13 mouse cellular contexts compared by ENCODE assay signal in the genomic region with DNA sequence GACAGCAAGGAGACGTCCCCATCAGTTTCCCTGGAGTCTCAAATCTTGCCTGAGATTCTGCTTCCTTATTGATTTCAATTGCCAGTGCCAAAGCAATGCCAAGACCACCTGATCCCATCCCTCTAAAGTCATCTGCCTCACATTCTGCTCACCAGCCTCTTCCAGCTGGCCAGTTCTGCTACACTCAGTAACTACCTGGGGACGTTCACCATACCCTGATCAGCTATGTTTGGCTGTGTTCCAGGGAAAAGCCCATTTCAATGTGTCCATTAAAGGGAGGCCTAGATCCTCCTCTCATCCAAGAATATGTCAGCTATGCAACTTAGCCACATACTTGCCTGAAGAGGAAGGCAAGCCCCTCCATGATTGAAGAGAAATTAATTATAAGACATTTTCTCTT. TPM values are rescaled to one million over a fixed set of nuclear protein-coding genes. Genes with fewer than 3 reads are reported as not detected.
DNase-seq lines count a peak whose midpoint lies in the region; ATAC-seq lines count a peak whose summit lies in the region.
"Not testable (repeated sequence)": the region's sequence is repeated elsewhere in the genome, so short reads cannot be mapped to it uniquely, and the experiment has no call there.
"Had no signal": no experiment of that assay in that cellular context is flagged by ENCODE, and none has a peak within 500 bp of the region (broad histone marks: within the 10 kb centered on the region; RNA-seq: fewer than 3 reads in every experiment).

No protein-coding gene starts in this region.

- not testable (repeated sequence) for H3K9me3 ChIP-seq in forebrain, embryonic 14.5 days (replicated peaks; ENCODE audit: control insufficient read depth, low read length); forebrain, embryonic 16.5 days (ENCODE audit: control insufficient read depth, low read length); hindbrain, embryonic 14.5 days (ENCODE audit: control insufficient read depth, low read length); hindbrain, embryonic 16.5 days (ENCODE audit: control insufficient read depth, low read length)

- not testable (repeated sequence) for H3K27me3 ChIP-seq in forebrain, embryonic 14.5 days (replicated peaks; ENCODE audit: control insufficient read depth, insufficient read depth, low read length); forebrain, embryonic 16.5 days (replicated peaks; ENCODE audit: control insufficient read depth, insufficient read depth, low read length); hindbrain, embryonic 14.5 days (ENCODE audit: control insufficient read depth, insufficient read depth, low read length); hindbrain, embryonic 16.5 days (replicated peaks; ENCODE audit: control insufficient read depth, insufficient read depth, low read length)

- not testable (repeated sequence) for H3K4me1 ChIP-seq in forebrain, embryonic 14.5 days (ENCODE audit: control insufficient read depth, insufficient read depth, low read length); forebrain, embryonic 16.5 days (replicated peaks; ENCODE audit: control insufficient read depth, insufficient read depth, low read length); hindbrain, embryonic 14.5 days (replicated peaks; ENCODE audit: control insufficient read depth, insufficient read depth, low read length); hindbrain, embryonic 16.5 days (ENCODE audit: control insufficient read depth, insufficient read depth, low read depth, low read length)

- not testable (repeated sequence) for H3K9ac ChIP-seq in forebrain, embryonic 14.5 days (ENCODE audit: low read length); forebrain, embryonic 16.5 days (replicated peaks; ENCODE audit: low read depth, low read length); hindbrain, embryonic 14.5 days; hindbrain, embryonic 16.5 days (ENCODE audit: low read depth, low read length)

- ATAC-seq in forebrain, embryonic 14.5 days, result peak; percentile 66; the same call in 1 of the 2 replicates
- ATAC-seq in forebrain, embryonic 16.5 days, result peak; percentile 74
- peak; percentile 62; the same call in 1 of the 2 replicates for ATAC-seq in hindbrain, embryonic 14.5 days (ENCODE audit: low FRiP score)
- ATAC-seq in hindbrain, embryonic 16.5 days, result peak; percentile 58; the same call in 1 of the 2 replicates

- H3K4me2 ChIP-seq in forebrain, embryonic 14.5 days (ENCODE audit: low read length); forebrain, embryonic 16.5 days (ENCODE audit: low read length); hindbrain, embryonic 14.5 days (replicated peaks); hindbrain, embryonic 16.5 days (ENCODE audit: low read length): not testable (repeated sequence)

- H3K4me3 ChIP-seq in forebrain, embryonic 14.5 days (ENCODE audit: low read depth, low read length); forebrain, embryonic 16.5 days (replicated peaks; ENCODE audit: low read length); hindbrain, embryonic 14.5 days (replicated peaks; ENCODE audit: low read length); hindbrain, embryonic 16.5 days (ENCODE audit: low read length): not testable (repeated sequence)

- H3K27ac ChIP-seq in forebrain, embryonic 14.5 days (ENCODE audit: low read depth, low read length); forebrain, embryonic 16.5 days (ENCODE audit: low read length); hindbrain, embryonic 14.5 days; hindbrain, embryonic 16.5 days (ENCODE audit: low read depth, low read length): not testable (repeated sequence)

- 52% methylated on average over 1 of the region's 2 CpGs for WGBS in forebrain, embryonic 14.5 days
- WGBS in forebrain, embryonic 16.5 days, result 40% methylated on average over 1 of the region's 2 CpGs
- WGBS in hindbrain, embryonic 14.5 days, result 33% methylated on average over 1 of the region's 2 CpGs
- WGBS in hindbrain, embryonic 16.5 days, result 40% methylated on average over 1 of the region's 2 CpGs

- DNase-seq in forebrain, embryonic 14.5 days (ENCODE audit: low spot score); hindbrain, embryonic 14.5 days (ENCODE audit: low spot score): not testable (repeated sequence)

- not testable (repeated sequence) for H3K36me3 ChIP-seq in forebrain, embryonic 14.5 days (ENCODE audit: control insufficient read depth, insufficient read depth, low read length); forebrain, embryonic 16.5 days (ENCODE audit: control insufficient read depth, insufficient read depth); hindbrain, embryonic 14.5 days (replicated peaks; ENCODE audit: control insufficient read depth, insufficient read depth); hindbrain, embryonic 16.5 days (ENCODE audit: control insufficient read depth, insufficient read depth, low read length)

RNA-seq across cellular contexts. Expression of gene Mageb4, which starts 20.3 kb away (rescaled TPM):
- polyA plus RNA-seq in forebrain, embryonic 14.5 days (2014; fragmentation: Nextera tagmentation; extraction: Ambion mirVana), result not detected in 2 replicates
- polyA plus RNA-seq in forebrain, embryonic 16.5 days (2015; fragmentation: Nextera tagmentation; extraction: Ambion mirVana), result not detected in 2 replicates
- not detected in 2 replicates for polyA plus RNA-seq in hindbrain, embryonic 14.5 days (2014; fragmentation: Nextera tagmentation; extraction: Ambion mirVana)
- not detected in 2 replicates for polyA plus RNA-seq in hindbrain, embryonic 16.5 days (2015; fragmentation: Nextera tagmentation; extraction: Ambion mirVana)
- polyA plus RNA-seq: adrenal gland, adult 2 months; brain, embryonic 14.5 days; embryonic facial prominence, embryonic 11.5 days; embryonic facial prominence, embryonic 13.5 days; embryonic facial prominence, embryonic 15.5 days; erythroblast, embryonic 14.5 days; forebrain, embryonic 10.5 days; forebrain, embryonic 12.5 days; frontal cortex, adult 2 months had no signal
